Comparison of ENCODE assay signal across 23 mouse cellular contexts in the genomic region with DNA sequence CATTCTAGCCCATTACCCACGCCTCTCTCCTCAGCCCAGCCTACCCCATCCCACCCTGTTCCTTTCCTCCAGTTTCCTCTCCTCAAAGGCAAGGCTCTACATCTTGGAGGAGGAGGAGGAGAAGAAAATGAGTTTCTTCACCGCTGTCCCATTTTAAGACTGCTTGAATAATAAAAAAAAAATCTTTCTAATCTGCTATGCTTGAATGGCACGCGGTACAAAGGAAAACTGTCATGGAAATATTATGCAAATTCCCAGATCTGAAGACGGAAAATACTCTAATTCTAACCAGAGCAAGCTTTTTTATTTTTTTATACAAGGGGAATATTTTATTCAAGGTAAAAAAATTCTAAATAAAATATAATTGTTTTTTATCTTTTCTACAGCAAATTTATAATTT.
"Had no signal": no experiment of that assay in that cellular context is flagged by ENCODE, and none has a peak within 500 bp of the region (broad histone marks: within the 10 kb centered on the region; RNA-seq: fewer than 3 reads in every experiment).

No protein-coding gene starts in this region.

- H3K9ac ChIP-seq: liver, embryonic 13.5 days; liver, embryonic 15.5 days; liver, postnatal 0 days; lung, embryonic 14.5 days; midbrain, embryonic 13.5 days; midbrain, embryonic 15.5 days; neural tube, embryonic 13.5 days; neural tube, embryonic 15.5 days; stomach, embryonic 15.5 days had no signal

- H3K4me1 ChIP-seq: midbrain, embryonic 10.5 days; midbrain, embryonic 13.5 days; midbrain, embryonic 15.5 days had no signal

- H3K27ac ChIP-seq: liver, embryonic 13.5 days; liver, embryonic 15.5 days; midbrain, embryonic 10.5 days; midbrain, embryonic 13.5 days; midbrain, embryonic 15.5 days; neural tube, embryonic 13.5 days; neural tube, embryonic 15.5 days; stomach, embryonic 15.5 days; stomach, postnatal 0 days had no signal

- H3K36me3 ChIP-seq: midbrain, embryonic 15.5 days had no signal

- H3K27me3 ChIP-seq: liver, embryonic 13.5 days; liver, embryonic 15.5 days; midbrain, embryonic 13.5 days; midbrain, embryonic 15.5 days; neural tube, embryonic 13.5 days; neural tube, embryonic 15.5 days; stomach, embryonic 15.5 days had no signal

- H3K9me3 ChIP-seq: liver, embryonic 13.5 days; liver, embryonic 15.5 days; midbrain, embryonic 10.5 days; midbrain, embryonic 13.5 days; midbrain, embryonic 15.5 days; neural tube, embryonic 13.5 days; neural tube, embryonic 15.5 days; stomach, embryonic 15.5 days had no signal

- H3K4me2 ChIP-seq: liver, embryonic 11.5 days; liver, embryonic 13.5 days; liver, embryonic 15.5 days; lung, embryonic 14.5 days; midbrain, embryonic 13.5 days; midbrain, embryonic 15.5 days; neural tube, embryonic 13.5 days; neural tube, embryonic 15.5 days; stomach, embryonic 15.5 days had no signal

- ATAC-seq: liver, postnatal 0 days; midbrain, embryonic 13.5 days; midbrain, embryonic 15.5 days had no signal

- DNase-seq: liver, embryonic 13.5 days; liver, postnatal 0 days; lung, embryonic 14.5 days; lung, postnatal 14 days; lung, postnatal 36 days; retina, postnatal 1 day; right cerebral cortex, adult 18-20 months; right cerebral cortex, postnatal 25 days; right cerebral cortex, postnatal 4 days; spleen, adult 18-20 months; thymus, adult 2 months; thymus, postnatal 25 days; thymus, postnatal 4 days had no signal

- H3K4me3 ChIP-seq: liver, embryonic 13.5 days; liver, embryonic 15.5 days; midbrain, embryonic 10.5 days; midbrain, embryonic 13.5 days; midbrain, embryonic 15.5 days; myocyte; neural tube, embryonic 13.5 days; neural tube, embryonic 15.5 days; stomach, embryonic 15.5 days had no signal
